Mouse (Mus musculus): ENCODE measurements around the gene Rps6ka5.
A peak's percentile ranks its signal among the peaks of the same experiment; 100 is the strongest.

The Rps6ka5 gene

GRCm38 (mm10) chr12:100528246-100528645 lies 198.5 kb downstream of the Rps6ka5 start:
- no peak for DNase-seq

- peak; percentile 59 for DNase-seq
Observed at GRCm38 (mm10) chr12:100527753-100528152, 199.0 kb downstream of the Rps6ka5 start.

- no peak for DNase-seq
Observed at GRCm38 (mm10) chr12:100527241-100527640, 199.5 kb downstream of the Rps6ka5 start.

- no peak for DNase-seq
Observed at GRCm38 (mm10) chr12:100525939-100526338, 200.8 kb downstream of the Rps6ka5 start.

GRCm38 (mm10) chr12:100520794-100521186 lies 206.0 kb downstream of the Rps6ka5 start, which contains the start of gene Ttc7b:
Ttc7b (minus strand) TSS chr12:100520826.
- peak; percentile 38 for DNase-seq

- DNase-seq = peak; percentile 27
Observed at GRCm38 (mm10) chr12:100520077-100520793, 206.5 kb downstream of the Rps6ka5 start.

GRCm38 (mm10) chr12:100519684-100520076 lies 207.1 kb downstream of the Rps6ka5 start:
- DNase-seq = no peak

- no peak for DNase-seq
Observed at GRCm38 (mm10) chr12:100517371-100517770, 209.4 kb downstream of the Rps6ka5 start.

- no peak for DNase-seq
Observed at GRCm38 (mm10) chr12:100516161-100516838, 210.5 kb downstream of the Rps6ka5 start.

GRCm38 (mm10) chr12:100515493-100515892 lies 211.3 kb downstream of the Rps6ka5 start:
- DNase-seq = no peak

- no peak for DNase-seq
Observed at GRCm38 (mm10) chr12:100514611-100515010, 212.2 kb downstream of the Rps6ka5 start.

- DNase-seq = no peak
Observed at GRCm38 (mm10) chr12:100513131-100513530, 213.7 kb downstream of the Rps6ka5 start.

GRCm38 (mm10) chr12:100512641-100513040 lies 214.1 kb downstream of the Rps6ka5 start:
- DNase-seq = no peak

GRCm38 (mm10) chr12:100509615-100510282 lies 217.0 kb downstream of the Rps6ka5 start:
- DNase-seq = no peak

GRCm38 (mm10) chr12:100508668-100509067 lies 218.1 kb downstream of the Rps6ka5 start:
- DNase-seq = no peak

GRCm38 (mm10) chr12:100505484-100505883 lies 221.3 kb downstream of the Rps6ka5 start:
- DNase-seq = no peak

- DNase-seq = no peak
Observed at GRCm38 (mm10) chr12:100504585-100504984, 222.2 kb downstream of the Rps6ka5 start.

- no peak for DNase-seq
Observed at GRCm38 (mm10) chr12:100503659-100504058, 223.1 kb downstream of the Rps6ka5 start.

GRCm38 (mm10) chr12:100502544-100502943 lies 224.2 kb downstream of the Rps6ka5 start:
- no peak for DNase-seq

GRCm38 (mm10) chr12:100501261-100501660 lies 225.5 kb downstream of the Rps6ka5 start:
- DNase-seq = no peak

- DNase-seq = no peak
Observed at GRCm38 (mm10) chr12:100499469-100499868, 227.3 kb downstream of the Rps6ka5 start.
